Mouse (Mus musculus) lung, embryonic 16.5 days (tissue): Measurements from ENCODE around the gene Nabp1. TPM values are rescaled to one million over a fixed set of nuclear protein-coding genes. Genes with fewer than 3 reads are reported as not detected.
A peak's percentile ranks its signal among the peaks of the same experiment; 100 is the strongest.

ENCODE experiments used
- ATAC-seq: fragments of 200-750 bp; cut with Nextera tagmentation; 2 replicates; pipeline ENCODE4 v1.8.0; 2017; ENCODE audit warnings: low read depth, mild to moderate bottlenecking, moderate library complexity
- H3K27ac ChIP-seq: fragments of 300-500 bp; sonication (generic); 2 replicates; pipeline ENCODE4 v1.5.1; 2014; ENCODE audit warnings: mild to moderate bottlenecking, control low read depth, low read length
- H3K27me3 ChIP-seq: fragments of 300-500 bp; sonication (generic); 2 replicates; pipeline ENCODE4 v1.6.1; 2014; ENCODE audit warnings: low read depth, low read length, mixed read lengths; ENCODE audit not compliant: control insufficient read depth, insufficient read depth
- H3K36me3 ChIP-seq: fragments of 300-500 bp; sonication (generic); 2 replicates; pipeline ENCODE4 v1.6.1; 2014; ENCODE audit warnings: low read length; ENCODE audit not compliant: control insufficient read depth, insufficient read depth
- H3K4me1 ChIP-seq: fragments of 300-500 bp; sonication (generic); replicated peaks from 2 replicates; pipeline ENCODE4 v1.6.1; 2014; ENCODE audit warnings: low read length, mixed read lengths; ENCODE audit not compliant: control insufficient read depth, insufficient read depth
- H3K4me2 ChIP-seq: fragments of 300-500 bp; sonication (generic); 2 replicates; pipeline ENCODE4 v1.6.1; 2014; ENCODE audit warnings: low read depth, low read length, control low read depth
- H3K4me3 ChIP-seq: fragments of 300-500 bp; sonication (generic); 2 replicates; pipeline ENCODE4 v1.5.1; 2014; ENCODE audit warnings: mild to moderate bottlenecking, low read length, control low read depth
- H3K9ac ChIP-seq: fragments of 300-500 bp; sonication (generic); 2 replicates; pipeline ENCODE4 v1.6.1; 2014; ENCODE audit warnings: low read length, control low read depth
- H3K9me3 ChIP-seq: fragments of 300-500 bp; sonication (generic); 2 replicates; pipeline ENCODE4 v1.6.1; 2016; ENCODE audit warnings: low read length; ENCODE audit not compliant: control insufficient read depth
- WGBS: fragments of 180-500 bp; shearing (Covaris S2); extraction: QIAGEN DNeasy Blood & Tissue Kit; methylation state at CpG from one replicate; pipeline ENCODE4 v1.1.7; 2014; 5-methylcytosine and 5-hydroxymethylcytosine counted together
- polyA plus RNA-seq: library from polyadenylated mRNA; unstranded; fragments of >200 nt; fragmentation: Nextera tagmentation; extraction: Ambion mirVana; gene quantifications from 2 replicates; pipeline ENCODE4 v1.2.1, GENCODE M21; 2015

Gene Nabp1
- polyA plus RNA-seq, 1 experiment from 2014 or later = 12.0 TPM

GRCm38 (mm10) chr1:51498601-51499098 is 20.4 kb upstream of the Nabp1 start:
- ATAC-seq = no peak
- Histone ChIP-seq H3K4me1 (no peaks in the 10 kb centered on the region), H3K36me3 (no peaks in the 10 kb centered on the region), H3K9me3 (no peaks in the 10 kb centered on the region), H3K9ac (no peak overlapping the region), H3K27ac (no peak overlapping the region), H3K4me2 (no peak overlapping the region), H3K4me3 (no peak overlapping the region), H3K27me3 (no peaks in the 10 kb centered on the region)
- 59% methylated on average over 2 of the region's 2 CpGs for WGBS

GRCm38 (mm10) chr1:51496163-51496562 is 17.9 kb upstream of the Nabp1 start:
- Histone ChIP-seq H3K4me1 (no peaks in the 10 kb centered on the region), H3K4me2 (no peak overlapping the region), H3K4me3 (no peak overlapping the region), H3K9me3 (no peaks in the 10 kb centered on the region), H3K36me3 (no peaks in the 10 kb centered on the region), H3K27me3 (no peaks in the 10 kb centered on the region), H3K27ac (no peak overlapping the region), H3K9ac (no peak overlapping the region)
- WGBS = 85% methylated on average over 1 of the region's 1 CpGs
- no peak for ATAC-seq

- no peak overlapping the region for H3K4me2 ChIP-seq
- no peak overlapping the region for H3K4me3 ChIP-seq
- no peaks in the 10 kb centered on the region for H3K9me3 ChIP-seq
- no peak for ATAC-seq
- 80% methylated on average over 7 of the region's 7 CpGs for WGBS
- no peaks in the 10 kb centered on the region for H3K4me1 ChIP-seq
- H3K27me3 ChIP-seq = no peaks in the 10 kb centered on the region
- H3K9ac ChIP-seq = no peak overlapping the region
- H3K36me3 ChIP-seq = no peaks in the 10 kb centered on the region
- H3K27ac ChIP-seq = no peak overlapping the region
These were observed 15.5 kb upstream of the Nabp1 start for GRCm38 (mm10) chr1:51493592-51494307.

GRCm38 (mm10) chr1:51486291-51486690 is 8.1 kb upstream of the Nabp1 start:
- H3K4me2 ChIP-seq = no peak overlapping the region
- ATAC-seq = peak; percentile 72
- H3K9ac ChIP-seq = no peak overlapping the region
- no peaks in the 10 kb centered on the region for H3K4me1 ChIP-seq
- H3K27me3 ChIP-seq = no peaks in the 10 kb centered on the region
- no peak overlapping the region for H3K4me3 ChIP-seq
- no peaks in the 10 kb centered on the region for H3K9me3 ChIP-seq
- H3K36me3 ChIP-seq = no peaks in the 10 kb centered on the region
- WGBS = 58% methylated on average over 1 of the region's 1 CpGs
- H3K27ac ChIP-seq = no peak overlapping the region

- no peaks in the 10 kb centered on the region for H3K9me3 ChIP-seq
- no peak overlapping the region for H3K4me3 ChIP-seq
- H3K4me1 ChIP-seq = 0 out of 2 replicates have a peak, but pooled peaks cover 3% of the 10 kb centered on the region
- no peak overlapping the region for H3K27ac ChIP-seq
- no peaks in the 10 kb centered on the region for H3K27me3 ChIP-seq
- no peak overlapping the region for H3K4me2 ChIP-seq
- ATAC-seq = no peak
- H3K36me3 ChIP-seq = no peaks in the 10 kb centered on the region
- no peak overlapping the region for H3K9ac ChIP-seq
These were observed 2.2 kb upstream of the Nabp1 start for GRCm38 (mm10) chr1:51480386-51480785.

- Histone ChIP-seq H3K27ac (no peak overlapping the region), H3K9ac (no peak overlapping the region), H3K4me3 (no peak overlapping the region), H3K36me3 (no peaks in the 10 kb centered on the region), H3K4me1 (0 out of 2 replicates have a peak, but pooled peaks cover 3% of the 10 kb centered on the region), H3K9me3 (no peaks in the 10 kb centered on the region), H3K27me3 (no peaks in the 10 kb centered on the region), H3K4me2 (no peak overlapping the region)
- no peak for ATAC-seq
- WGBS = 87% methylated on average over 1 of the region's 1 CpGs
These were observed 1.5 kb upstream of the Nabp1 start for GRCm38 (mm10) chr1:51479691-51480090.

GRCm38 (mm10) chr1:51479027-51479329 is 753 bp upstream of the Nabp1 start:
- peak overlapping the region; percentile 75 for H3K4me3 ChIP-seq
- no peaks in the 10 kb centered on the region for H3K36me3 ChIP-seq
- 84% methylated on average over 1 of the region's 1 CpGs for WGBS
- peak overlapping the region; percentile 67 for H3K4me2 ChIP-seq
- H3K27me3 ChIP-seq = no peaks in the 10 kb centered on the region
- peak overlapping the region; percentile 86; the same call in 1 of the 2 replicates for H3K27ac ChIP-seq
- no peak for ATAC-seq
- H3K4me1 ChIP-seq = 0 out of 2 replicates have a peak, but pooled peaks cover 3% of the 10 kb centered on the region
- peak overlapping the region; percentile 76 for H3K9ac ChIP-seq
- no peaks in the 10 kb centered on the region for H3K9me3 ChIP-seq

GRCm38 (mm10) chr1:51477656-51478081 is 556 bp downstream of the Nabp1 start:
- 0 out of 2 replicates have a peak, but pooled peaks cover under 1% of the 10 kb centered on the region for H3K36me3 ChIP-seq
- under 1% methylated on average over 25 of the region's 25 CpGs for WGBS
- no peaks in the 10 kb centered on the region for H3K27me3 ChIP-seq
- H3K27ac ChIP-seq = peak overlapping the region; percentile 86
- H3K4me2 ChIP-seq = peak overlapping the region; percentile 98
- H3K4me3 ChIP-seq = peak overlapping the region; percentile 75
- peak; percentile 45 for ATAC-seq
- 0 out of 2 replicates have a peak, but pooled peaks cover 3% of the 10 kb centered on the region for H3K4me1 ChIP-seq
- H3K9ac ChIP-seq = peak overlapping the region; percentile 83
- no peaks in the 10 kb centered on the region for H3K9me3 ChIP-seq

GRCm38 (mm10) chr1:51476405-51476804 is 1.8 kb downstream of the Nabp1 start:
- H3K27me3 ChIP-seq = no peaks in the 10 kb centered on the region
- H3K4me2 ChIP-seq = no peak overlapping the region
- H3K36me3 ChIP-seq = 0 out of 2 replicates have a peak, but pooled peaks cover 2% of the 10 kb centered on the region
- no peak overlapping the region for H3K4me3 ChIP-seq
- ATAC-seq = no peak
- H3K9ac ChIP-seq = no peak overlapping the region
- 0 out of 2 replicates have a peak, but pooled peaks cover 3% of the 10 kb centered on the region for H3K4me1 ChIP-seq
- no peaks in the 10 kb centered on the region for H3K9me3 ChIP-seq
- no peak overlapping the region for H3K27ac ChIP-seq
- 49% methylated on average over 1 of the region's 1 CpGs for WGBS
